ENCODE assay signal across 27 mouse cellular contexts in the genomic region with DNA sequence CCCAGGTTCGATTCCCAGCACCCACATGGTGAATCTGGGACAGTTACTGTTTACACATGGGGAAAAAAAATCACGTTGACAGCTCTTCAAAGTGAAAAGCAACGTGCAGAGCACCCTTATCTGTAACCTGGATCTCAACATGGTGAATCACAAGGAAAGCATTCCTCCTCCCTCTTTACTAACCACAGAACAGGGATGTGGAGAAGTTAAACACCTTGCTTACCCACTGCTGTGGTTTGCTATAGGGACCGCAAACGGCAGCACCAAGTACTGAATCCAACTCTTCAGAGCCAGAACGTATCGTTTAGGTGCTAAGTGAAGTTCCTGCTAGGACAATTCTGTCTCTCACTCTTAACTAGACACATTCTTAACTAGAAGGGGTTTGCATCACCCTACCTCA.
DNase-seq lines count a peak whose midpoint lies in the region; ATAC-seq and TF ChIP-seq lines count a peak whose summit lies in the region.
"Had no signal": no experiment of that assay in that cellular context is flagged by ENCODE, and none has a peak within 500 bp of the region (broad histone marks: within the 10 kb centered on the region; RNA-seq: fewer than 3 reads in every experiment).

No protein-coding gene starts in this region.

- ATAC-seq in midbrain, embryonic 11.5 days (ENCODE audit: low FRiP score), result no peak
- ATAC-seq in midbrain, embryonic 15.5 days (replicated peaks), result no peak
- ATAC-seq in stomach, postnatal 0 days (ENCODE audit: low FRiP score, low TSS enrichment), result peak; percentile 56; the same call in 1 of the 2 replicates
- ATAC-seq: activated CD4-positive, CD25-positive, alpha-beta regulatory T cell, adult 4 months; CD4-positive, CD25-positive, alpha-beta regulatory T cell, adult 4 months; forebrain, embryonic 14.5 days; forebrain, embryonic 16.5 days; Patski had no signal

- H3K27ac ChIP-seq in midbrain, embryonic 11.5 days (ENCODE audit: low read depth, low read length), result no peak overlapping the region
- no peak overlapping the region for H3K27ac ChIP-seq in midbrain, embryonic 15.5 days
- no peak overlapping the region for H3K27ac ChIP-seq in stomach, postnatal 0 days (replicated peaks)
- H3K27ac ChIP-seq: embryonic facial prominence, embryonic 13.5 days; embryonic facial prominence, embryonic 15.5 days; forebrain, embryonic 10.5 days; forebrain, embryonic 12.5 days had no signal

- H3K9ac ChIP-seq in midbrain, embryonic 11.5 days (ENCODE audit: low read length), result no peak overlapping the region
- H3K9ac ChIP-seq in midbrain, embryonic 15.5 days, result no peak overlapping the region
- H3K9ac ChIP-seq in stomach, postnatal 0 days (ENCODE audit: low read length), result no peak overlapping the region
- H3K9ac ChIP-seq: embryonic facial prominence, embryonic 13.5 days; embryonic facial prominence, embryonic 15.5 days; forebrain, embryonic 12.5 days had no signal

- no peaks in the 10 kb centered on the region for H3K9me3 ChIP-seq in midbrain, embryonic 11.5 days (ENCODE audit: control insufficient read depth, low read length)
- no peaks in the 10 kb centered on the region for H3K9me3 ChIP-seq in midbrain, embryonic 15.5 days
- H3K9me3 ChIP-seq in stomach, postnatal 0 days (ENCODE audit: control insufficient read depth, low read length), result no peaks in the 10 kb centered on the region
- H3K9me3 ChIP-seq: embryonic facial prominence, embryonic 13.5 days; embryonic facial prominence, embryonic 15.5 days; forebrain, embryonic 10.5 days; forebrain, embryonic 12.5 days had no signal

- no peak for TF ChIP-seq CTCF in stomach, postnatal 0 days (IDR thresholded peaks at IDR 0.05; ENCODE audit: low read depth)

- H3K4me2 ChIP-seq in midbrain, embryonic 11.5 days, result no peak overlapping the region
- H3K4me2 ChIP-seq in midbrain, embryonic 15.5 days, result no peak overlapping the region
- H3K4me2 ChIP-seq in stomach, postnatal 0 days (replicated peaks; ENCODE audit: low read depth), result no peak overlapping the region
- H3K4me2 ChIP-seq: embryonic facial prominence, embryonic 13.5 days; embryonic facial prominence, embryonic 15.5 days; forebrain, embryonic 12.5 days had no signal

- no peaks in the 10 kb centered on the region for H3K27me3 ChIP-seq in midbrain, embryonic 11.5 days (ENCODE audit: control insufficient read depth, insufficient read depth, low read length)
- H3K27me3 ChIP-seq in midbrain, embryonic 15.5 days (replicated peaks), result no peaks in the 10 kb centered on the region
- no peaks in the 10 kb centered on the region for H3K27me3 ChIP-seq in stomach, postnatal 0 days (ENCODE audit: control insufficient read depth, insufficient read depth, low read length)
- H3K27me3 ChIP-seq: CH12.LX; embryonic facial prominence, embryonic 13.5 days; embryonic facial prominence, embryonic 15.5 days; forebrain, embryonic 12.5 days; Patski had no signal

- DNase-seq in heart, adult 11 months, result peak; percentile 12
- DNase-seq in heart, postnatal 25 days (ENCODE audit: low spot score), result no peak
- DNase-seq in midbrain, embryonic 11.5 days (ENCODE audit: low spot score, missing footprints), result peak; percentile 61
- no peak for DNase-seq in stomach, postnatal 0 days (ENCODE audit: low spot score)
- no peak for DNase-seq in cerebellum, adult 11-12 months
- DNase-seq: adrenal gland, adult 8-10 months; adrenal gland, postnatal 14 days; adrenal gland, postnatal 36 days; cerebellum, adult 18-20 months; cerebellum, adult 8-10 months; cerebellum, adult 9-11 months; cerebellum, postnatal 14 days; cerebellum, postnatal 36 days; embryo, embryonic 11 days had no signal

- 92% methylated on average over 7 of the region's 7 CpGs for WGBS in midbrain, embryonic 11.5 days
- 94% methylated on average over 7 of the region's 7 CpGs for WGBS in midbrain, embryonic 15.5 days
- WGBS in stomach, postnatal 0 days, result 77% methylated on average over 7 of the region's 7 CpGs

- intact Hi-C loops in heart, postnatal 25 days (cut with DNase I), result no loop called here

- no peak overlapping the region for H3K4me3 ChIP-seq in midbrain, embryonic 11.5 days (ENCODE audit: low read depth, low read length)
- H3K4me3 ChIP-seq in midbrain, embryonic 15.5 days, result no peak overlapping the region
- H3K4me3 ChIP-seq in stomach, postnatal 0 days (ENCODE audit: low read depth, low read length), result no peak overlapping the region
- H3K4me3 ChIP-seq: embryonic facial prominence, embryonic 13.5 days; embryonic facial prominence, embryonic 15.5 days; erythroblast, embryonic 14.5 days; forebrain, embryonic 10.5 days; forebrain, embryonic 12.5 days had no signal

- no peaks in the 10 kb centered on the region for H3K4me1 ChIP-seq in midbrain, embryonic 11.5 days (ENCODE audit: control insufficient read depth, insufficient read depth, low read length)
- H3K4me1 ChIP-seq in midbrain, embryonic 15.5 days, result no peaks in the 10 kb centered on the region
- peaks cover 7% of the 10 kb centered on the region; the same call in 1 of the 2 replicates for H3K4me1 ChIP-seq in stomach, postnatal 0 days (replicated peaks; ENCODE audit: control insufficient read depth, insufficient read depth)
- H3K4me1 ChIP-seq: forebrain, embryonic 12.5 days had no signal

- H3K36me3 ChIP-seq in midbrain, embryonic 11.5 days (ENCODE audit: control insufficient read depth, insufficient read depth, low read length), result no peaks in the 10 kb centered on the region
- H3K36me3 ChIP-seq in midbrain, embryonic 15.5 days (replicated peaks), result no peaks in the 10 kb centered on the region
- no peaks in the 10 kb centered on the region for H3K36me3 ChIP-seq in stomach, postnatal 0 days (ENCODE audit: control insufficient read depth, insufficient read depth, low read length)
- H3K36me3 ChIP-seq: embryonic facial prominence, embryonic 13.5 days; embryonic facial prominence, embryonic 15.5 days; forebrain, embryonic 10.5 days; forebrain, embryonic 12.5 days; G1E had no signal

- TF ChIP-seq EP300 in stomach, postnatal 0 days (optimal IDR thresholded peaks at IDR 0.05), result no peak

Comparison
In these comparisons a context has a peak if more than half of its experiments do, and no peak if none do; other contexts are left out.
1. DNase-seq: peak in heart, adult 11 months (single experiment) and midbrain, embryonic 11.5 days (single experiment); none in heart, postnatal 25 days (single experiment), stomach, postnatal 0 days (single experiment) and cerebellum, adult 11-12 months (single experiment).